Mouse (Mus musculus) c-Kit-positive CD71-positive TER-119-positive erythroid progenitor cells, embryonic 14.5 days (primary cell): Measurements from ENCODE around the gene Polr2m.
A peak's percentile ranks its signal among the peaks of the same experiment; 100 is the strongest.
"Not testable (repeated sequence)": the region's sequence is repeated elsewhere in the genome, so short reads cannot be mapped to it uniquely, and the experiment has no call there.

Experiments used
- DNase-seq: peaks from one replicate; pipeline ENCODE4 v3.0.0-alpha.2; 2013; ENCODE audit warnings: low spot score

Polr2m gene

GRCm38 (mm10) chr9:71485475-71486094, at the start of gene Polr2m:
TSS of gene Polr2m (minus strand) at chr9:71485935.
- DNase-seq: peak; percentile 89

- DNase-seq: no peak
Measured at GRCm38 (mm10) chr9:71535036-71535435, 49.3 kb upstream of the Polr2m start.

- no peak for DNase-seq
Measured at GRCm38 (mm10) chr9:71529960-71530359, 44.2 kb upstream of the Polr2m start.

- DNase-seq: no peak
Measured at GRCm38 (mm10) chr9:71527438-71527837, 41.7 kb upstream of the Polr2m start.

- no peak for DNase-seq
Measured at GRCm38 (mm10) chr9:71523901-71524300, 38.2 kb upstream of the Polr2m start.

GRCm38 (mm10) chr9:71519836-71520235, 34.1 kb upstream of the Polr2m start:
- no peak for DNase-seq

- no peak for DNase-seq
Measured at GRCm38 (mm10) chr9:71517487-71517886, 31.8 kb upstream of the Polr2m start.

GRCm38 (mm10) chr9:71515862-71516261, 30.1 kb upstream of the Polr2m start:
- no peak for DNase-seq

- DNase-seq: no peak
Measured at GRCm38 (mm10) chr9:71513566-71513965, 27.8 kb upstream of the Polr2m start.

GRCm38 (mm10) chr9:71512899-71513298, 27.2 kb upstream of the Polr2m start:
- DNase-seq: no peak

- no peak for DNase-seq
Measured at GRCm38 (mm10) chr9:71498391-71499182, 12.9 kb upstream of the Polr2m start.

- DNase-seq: no peak
Measured at GRCm38 (mm10) chr9:71496637-71497036, 10.9 kb upstream of the Polr2m start.

- DNase-seq: no peak
Measured at GRCm38 (mm10) chr9:71493771-71494170, 8.0 kb upstream of the Polr2m start.

- no peak for DNase-seq
Measured at GRCm38 (mm10) chr9:71492296-71493025, 6.7 kb upstream of the Polr2m start.

- no peak for DNase-seq
Measured at GRCm38 (mm10) chr9:71490076-71490475, 4.3 kb upstream of the Polr2m start.

GRCm38 (mm10) chr9:71486127-71486526, 392 bp upstream of the Polr2m start:
- no peak for DNase-seq

GRCm38 (mm10) chr9:71484871-71485474, 762 bp downstream of the Polr2m start:
- DNase-seq: peak; percentile 9

GRCm38 (mm10) chr9:71483872-71484271, 1.9 kb downstream of the Polr2m start:
- DNase-seq: not testable (repeated sequence)

GRCm38 (mm10) chr9:71480305-71480704, 5.4 kb downstream of the Polr2m start:
- DNase-seq: peak; percentile 50

GRCm38 (mm10) chr9:71479413-71479812, 6.3 kb downstream of the Polr2m start:
- DNase-seq: no peak

- no peak for DNase-seq
Measured at GRCm38 (mm10) chr9:71478596-71478995, 7.1 kb downstream of the Polr2m start.

- no peak for DNase-seq
Measured at GRCm38 (mm10) chr9:71476601-71477000, 9.1 kb downstream of the Polr2m start.
